Mouse (Mus musculus): ENCODE data around the gene Hnrnpa1.
A peak's percentile ranks its signal among the peaks of the same experiment; 100 is the strongest.
"Not testable (repeated sequence)": the region's sequence is repeated elsewhere in the genome, so short reads cannot be mapped to it uniquely, and the experiment has no call there.

Hnrnpa1 gene

DNA sequence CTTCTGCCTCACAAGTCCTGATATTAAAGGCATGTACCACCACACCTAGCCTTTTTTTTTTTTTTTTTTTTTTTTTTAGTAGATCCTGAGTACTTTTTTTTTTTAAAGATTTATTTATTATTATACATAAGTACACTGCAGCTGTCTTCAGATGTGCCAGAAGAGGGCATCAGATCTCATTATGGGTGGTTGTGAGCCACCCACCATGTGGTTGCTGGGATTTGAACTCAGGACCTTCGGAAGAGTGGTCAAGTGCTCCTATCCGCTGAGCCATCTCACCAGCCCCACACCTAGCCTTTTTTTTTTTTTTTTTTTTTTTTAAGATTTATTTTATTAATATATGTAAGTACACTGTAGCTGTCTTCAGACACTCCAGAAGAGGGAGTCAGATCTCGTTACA lies 35.7 kb downstream of the Hnrnpa1 start:
- not testable (repeated sequence) for DNase-seq

- no peak for DNase-seq
Observed at GRCm38 (mm10) chr15:103277949-103278348, 37.7 kb downstream of the Hnrnpa1 start.

GRCm38 (mm10) chr15:103279750-103280149 lies 39.5 kb downstream of the Hnrnpa1 start:
- no peak for DNase-seq

GRCm38 (mm10) chr15:103280817-103281464 lies 40.7 kb downstream of the Hnrnpa1 start:
- no peak for DNase-seq

DNA sequence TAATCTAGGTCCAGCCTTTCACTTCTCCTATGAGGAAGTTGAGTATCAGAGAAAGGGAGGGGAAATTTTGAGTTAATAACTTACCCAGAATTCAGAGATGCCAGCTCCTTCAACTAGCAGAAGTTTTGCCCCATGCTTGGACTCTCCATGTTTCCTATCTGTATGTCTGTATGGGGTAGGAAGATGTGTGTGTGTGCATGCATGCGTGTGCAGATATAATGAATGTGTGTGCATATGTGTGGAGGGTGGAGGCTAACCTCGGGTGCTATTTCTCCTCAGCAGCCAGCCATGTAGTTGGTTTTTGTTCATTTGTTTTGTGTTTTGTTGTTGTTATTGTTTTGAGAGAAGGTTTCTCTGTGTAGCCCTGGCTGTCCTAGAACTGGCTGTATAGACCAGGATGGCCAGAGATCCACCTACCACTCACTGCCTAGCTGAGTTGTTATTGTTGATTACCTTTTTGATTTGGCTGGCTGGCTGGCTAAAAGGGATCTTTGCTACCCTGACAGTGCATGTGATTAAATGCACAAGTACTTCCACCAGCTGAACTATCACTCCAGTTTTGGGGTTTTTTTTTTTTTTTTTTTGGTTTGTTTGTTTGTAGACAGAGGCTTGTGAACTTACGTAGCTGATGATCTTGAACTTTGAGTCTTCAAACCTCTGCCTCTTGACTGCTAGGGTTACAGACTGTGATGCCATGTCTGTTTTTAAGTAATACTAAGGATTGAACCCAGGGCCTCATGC lies 41.4 kb downstream of the Hnrnpa1 start:
- no peak for DNase-seq

GRCm38 (mm10) chr15:103284066-103284465 lies 43.8 kb downstream of the Hnrnpa1 start:
- DNase-seq = peak; percentile 38 to 50

DNA sequence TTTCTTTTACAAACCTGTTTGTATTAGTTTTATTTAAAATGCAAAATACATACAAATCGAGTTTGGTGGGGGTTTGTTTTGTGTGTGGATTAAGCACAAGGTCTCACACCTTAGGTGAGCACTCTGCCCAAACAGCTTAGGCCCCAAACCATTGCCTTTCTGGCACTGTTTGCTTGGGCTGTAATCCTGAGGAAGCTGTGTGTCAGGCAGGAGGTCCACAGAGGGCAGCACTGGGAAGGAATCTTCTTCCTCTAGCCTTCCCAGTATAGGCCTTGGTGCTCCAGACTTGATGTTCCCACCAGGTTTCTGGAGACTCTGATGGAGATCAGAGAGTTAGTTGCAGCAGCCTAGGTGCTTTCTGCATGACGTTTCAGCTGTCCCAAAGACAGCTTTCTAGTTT lies 44.4 kb downstream of the Hnrnpa1 start:
- no peak for DNase-seq

GRCm38 (mm10) chr15:103285778-103286417 lies 45.7 kb downstream of the Hnrnpa1 start:
- peak; percentile 24 to 43 for DNase-seq

- DNase-seq = no peak
Observed at GRCm38 (mm10) chr15:103289600-103289999, 49.4 kb downstream of the Hnrnpa1 start.

DNA sequence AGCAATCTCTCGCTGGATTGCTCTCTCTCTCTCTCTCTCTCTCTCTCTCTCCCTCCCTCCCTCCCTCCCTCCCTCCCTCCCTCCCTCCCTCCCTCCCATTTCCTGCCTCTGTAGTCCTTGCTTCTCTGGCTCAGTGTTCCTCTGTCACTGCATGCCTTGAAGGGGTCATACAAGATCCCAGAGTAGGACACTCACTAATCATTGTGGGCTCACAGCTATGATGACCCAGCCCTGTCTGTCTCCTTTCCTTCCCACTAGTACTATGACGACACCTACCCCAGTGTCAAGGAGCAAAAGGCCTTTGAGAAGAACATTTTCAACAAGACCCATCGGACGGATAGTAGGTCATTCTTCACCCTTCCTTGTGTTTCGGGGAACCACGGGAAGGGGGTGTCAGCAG lies 50.2 kb downstream of the Hnrnpa1 start:
- no peak for DNase-seq

GRCm38 (mm10) chr15:103290843-103291242 lies 50.6 kb downstream of the Hnrnpa1 start:
- no peak for DNase-seq

GRCm38 (mm10) chr15:103292673-103293345 lies 52.6 kb downstream of the Hnrnpa1 start:
- no peak for DNase-seq

DNA sequence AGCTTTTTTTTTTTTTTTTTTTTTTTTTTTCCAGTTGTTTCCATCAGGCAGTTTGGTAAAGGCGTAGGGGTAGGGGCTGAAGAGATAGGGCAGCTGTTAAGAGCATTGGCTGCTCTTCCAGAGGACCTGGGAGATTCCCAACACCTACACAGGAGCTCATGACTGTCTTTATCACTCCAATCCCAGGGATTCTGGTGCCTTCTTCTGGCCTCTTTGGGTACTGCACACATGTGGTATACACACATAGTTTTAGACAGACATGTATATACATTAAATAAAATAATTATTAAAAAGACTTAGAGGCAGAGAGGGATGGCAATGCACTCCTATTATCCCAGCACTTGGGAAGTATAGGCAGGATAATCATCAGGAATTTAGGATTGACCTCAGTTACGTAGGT lies 53.1 kb downstream of the Hnrnpa1 start:
- DNase-seq = no peak

DNA sequence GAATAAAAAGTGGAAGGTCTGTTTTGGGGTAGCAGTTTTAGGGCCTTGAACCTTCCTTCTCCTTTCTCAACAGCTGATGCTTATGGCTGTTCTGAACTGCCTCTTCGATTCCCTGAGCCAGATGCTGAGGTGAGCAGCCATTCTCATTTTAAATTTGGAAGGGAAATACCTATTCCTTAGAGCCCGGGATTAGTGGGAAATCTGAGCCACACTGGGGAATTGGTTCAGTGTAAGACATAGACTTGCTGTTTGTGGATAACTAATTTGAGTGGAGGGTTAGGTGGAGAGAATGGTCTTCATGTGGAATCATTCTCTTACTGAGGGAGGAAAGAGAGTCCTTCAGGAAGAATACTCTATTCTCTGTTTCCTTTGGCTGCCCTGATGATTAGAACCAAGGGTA lies 54.4 kb downstream of the Hnrnpa1 start:
- no peak for DNase-seq

DNA sequence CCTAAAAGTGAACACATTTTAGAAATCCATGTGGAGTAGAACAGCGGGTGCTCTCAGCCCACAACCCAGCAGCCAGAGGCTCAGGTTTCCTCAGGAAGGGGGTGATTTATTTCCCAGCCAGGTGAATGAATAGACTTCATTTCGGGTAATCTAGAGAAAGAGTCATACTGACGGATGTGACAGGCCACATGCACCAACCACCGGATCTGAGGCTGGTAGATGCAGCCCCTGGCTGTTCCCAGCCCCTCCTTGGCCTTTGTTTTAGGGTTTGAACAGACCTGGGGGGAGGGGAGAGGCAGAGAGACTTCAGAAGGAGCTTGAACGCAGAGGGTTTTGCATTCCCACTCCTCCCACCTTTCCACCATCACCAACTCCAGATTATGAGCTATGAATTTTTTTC lies 55.6 kb downstream of the Hnrnpa1 start:
- no peak for DNase-seq

All from cerebellum, postnatal 36 days (tissue).